8 mouse cellular contexts compared by ENCODE assay signal in genomic region chr13:101694496-101695251, GRCm38 (mm10).
A peak's percentile ranks its signal among the peaks of the same experiment; 100 is the strongest.
DNase-seq lines count a peak whose midpoint lies in the region; ATAC-seq lines count a peak whose summit lies in the region.

No protein-coding gene starts in this region.

- H3K4me3 ChIP-seq in forebrain, embryonic 16.5 days (replicated peaks; ENCODE audit: low read length): peak overlapping the region; percentile 65
- H3K4me3 ChIP-seq in hindbrain, embryonic 16.5 days (ENCODE audit: low read length): peak overlapping the region; percentile 65

- H3K27me3 ChIP-seq in forebrain, embryonic 16.5 days (replicated peaks; ENCODE audit: control insufficient read depth, insufficient read depth, low read length): no peaks in the 10 kb centered on the region
- no peaks in the 10 kb centered on the region for H3K27me3 ChIP-seq in hindbrain, embryonic 16.5 days (replicated peaks; ENCODE audit: control insufficient read depth, insufficient read depth, low read length)

- no peak overlapping the region for H3K27ac ChIP-seq in forebrain, embryonic 16.5 days (ENCODE audit: low read length)
- peak overlapping the region; percentile 63 for H3K27ac ChIP-seq in hindbrain, embryonic 16.5 days (ENCODE audit: low read depth, low read length)

- peak; percentile 46 for DNase-seq in ES-CJ7 (ENCODE audit: low read depth, low spot score)
- peak; percentile 29 for DNase-seq in c-Kit-positive CD71-negative TER-119-negative erythroid progenitor cells, embryonic 14.5 days (ENCODE audit: low read depth)
- DNase-seq in left cerebral cortex, postnatal 10 days (ENCODE audit: extremely low spot score in 1 of 2, low spot score in 2 of 2): peak; percentile 40 to 84
- DNase-seq in right cerebral cortex, postnatal 14 days: peak; percentile 69
- peak; percentile 86 for DNase-seq in urinary bladder, postnatal 14 days (ENCODE audit: low spot score)

- WGBS in forebrain, embryonic 16.5 days: 2% methylated on average over 48 of the region's 48 CpGs
- WGBS in hindbrain, embryonic 16.5 days: 1% methylated on average over 48 of the region's 48 CpGs

- H3K4me1 ChIP-seq in forebrain, embryonic 16.5 days (replicated peaks; ENCODE audit: control insufficient read depth, insufficient read depth, low read length): peaks cover 37% of the 10 kb centered on the region
- H3K4me1 ChIP-seq in hindbrain, embryonic 16.5 days (ENCODE audit: control insufficient read depth, insufficient read depth, low read depth, low read length): peaks cover 30% of the 10 kb centered on the region

- H3K36me3 ChIP-seq in forebrain, embryonic 16.5 days (ENCODE audit: control insufficient read depth, insufficient read depth): no peaks in the 10 kb centered on the region
- no peaks in the 10 kb centered on the region for H3K36me3 ChIP-seq in hindbrain, embryonic 16.5 days (ENCODE audit: control insufficient read depth, insufficient read depth, low read length)

- ATAC-seq in forebrain, embryonic 16.5 days: peak; percentile 57
- peak; percentile 29 for ATAC-seq in hindbrain, embryonic 16.5 days
- ATAC-seq in megakaryocyte progenitor cell, adult 5-6 weeks (replicated peaks; ENCODE audit: poor library complexity): peak; percentile 3

- H3K9ac ChIP-seq in forebrain, embryonic 16.5 days (replicated peaks; ENCODE audit: low read depth, low read length): peak overlapping the region; percentile 80
- H3K9ac ChIP-seq in hindbrain, embryonic 16.5 days (ENCODE audit: low read depth, low read length): peak overlapping the region; percentile 76

- H3K9me3 ChIP-seq in forebrain, embryonic 16.5 days (ENCODE audit: control insufficient read depth, low read length): no peaks in the 10 kb centered on the region
- no peaks in the 10 kb centered on the region for H3K9me3 ChIP-seq in hindbrain, embryonic 16.5 days (ENCODE audit: control insufficient read depth, low read length)

- H3K4me2 ChIP-seq in forebrain, embryonic 16.5 days (ENCODE audit: low read length): peak overlapping the region; percentile 95
- peak overlapping the region; percentile 95 for H3K4me2 ChIP-seq in hindbrain, embryonic 16.5 days (ENCODE audit: low read length)

- intact Hi-C loops in left cerebral cortex, postnatal 10 days (cut with DNase I): loop anchor here (5.0 kb wide), 4 partner anchors 182 to 842 kb away; no protein-coding TSS in a partner anchor

Comparison
In these comparisons a context has a peak if more than half of its experiments do, and no peak if none do; other contexts are left out.
1. DNase-seq: peak in every context shown above with its lines; median percentile 86 in urinary bladder, postnatal 14 days; 69 in right cerebral cortex, postnatal 14 days; 62 in left cerebral cortex, postnatal 10 days; 46 in ES-CJ7; 29 in c-Kit-positive CD71-negative TER-119-negative erythroid progenitor cells, embryonic 14.5 days.
2. ATAC-seq: peak in every context shown above with its lines; median percentile 57 in forebrain, embryonic 16.5 days; 29 in hindbrain, embryonic 16.5 days; 3 in megakaryocyte progenitor cell, adult 5-6 weeks.